Mouse (Mus musculus) heart, embryonic 16.5 days (tissue): Measurements from ENCODE around the gene Zranb1. TPM values are rescaled to one million over a fixed set of nuclear protein-coding genes. Genes with fewer than 3 reads are reported as not detected.

Experiments
- ATAC-seq: fragments of 200-750 bp; cut with Nextera tagmentation; replicated peaks from 2 replicates; pipeline ENCODE4 v1.8.0; 2017; ENCODE audit warnings: moderate number of reproducible peaks; ENCODE audit not compliant: insufficient read depth, low FRiP score; ENCODE audit errors: extremely low read depth
- H3K27ac ChIP-seq: fragments of 300-500 bp; sonication (generic); 2 replicates; pipeline ENCODE4 v1.5.1; 2014; ENCODE audit warnings: mild to moderate bottlenecking, low read length, control low read depth, moderate library complexity
- H3K27me3 ChIP-seq: fragments of 300-500 bp; sonication (generic); 2 replicates; pipeline ENCODE4 v1.6.1; 2014; ENCODE audit warnings: low read length, mixed read lengths; ENCODE audit not compliant: control insufficient read depth, insufficient read depth
- H3K36me3 ChIP-seq: fragments of 300-500 bp; sonication (generic); 2 replicates; pipeline ENCODE4 v1.6.1; 2014; ENCODE audit not compliant: control insufficient read depth, insufficient read depth
- H3K4me1 ChIP-seq: fragments of 300-500 bp; sonication (generic); 2 replicates; pipeline ENCODE4 v1.6.1; 2014; ENCODE audit warnings: low read length, mixed read lengths; ENCODE audit not compliant: control insufficient read depth, insufficient read depth
- H3K4me2 ChIP-seq: fragments of 300-500 bp; sonication (generic); 2 replicates; pipeline ENCODE4 v1.6.1; 2014; ENCODE audit warnings: low read depth, mild to moderate bottlenecking, control low read depth, low read length
- H3K4me3 ChIP-seq: fragments of 300-500 bp; sonication (generic); 2 replicates; pipeline ENCODE4 v1.5.1; 2014; ENCODE audit warnings: mild to moderate bottlenecking, control low read depth, low read length
- H3K9ac ChIP-seq: fragments of 300-500 bp; sonication (generic); 2 replicates; pipeline ENCODE4 v1.6.1; 2014; ENCODE audit warnings: low read length, control low read depth
- H3K9me3 ChIP-seq: fragments of 300-500 bp; sonication (generic); replicated peaks from 2 replicates; pipeline ENCODE4 v1.6.1; 2016; ENCODE audit warnings: low read length; ENCODE audit not compliant: control insufficient read depth
- WGBS: fragments of 180-500 bp; shearing (Covaris S2); extraction: QIAGEN DNeasy Blood & Tissue Kit; methylation state at CpG from one replicate; pipeline ENCODE4 v1.1.7; 2014; 5-methylcytosine and 5-hydroxymethylcytosine counted together
- polyA plus RNA-seq: library from polyadenylated mRNA; unstranded; fragments of >200 nt; fragmentation: Nextera tagmentation; extraction: Ambion mirVana; gene quantifications from 2 replicates; pipeline ENCODE4 v1.2.1, GENCODE M21; 2015

Gene Zranb1
- polyA plus RNA-seq, 1 experiment from 2014 or later, result 7.0 TPM

- Histone ChIP-seq H3K9me3 (no peaks in the 10 kb centered on the region), H3K27ac (no peak overlapping the region), H3K4me2 (no peak overlapping the region), H3K4me3 (no peak overlapping the region), H3K27me3 (no peaks in the 10 kb centered on the region), H3K9ac (no peak overlapping the region), H3K36me3 (peaks cover 22% of the 10 kb centered on the region), H3K4me1 (peaks cover 21% of the 10 kb centered on the region)
- WGBS, result 90% methylated on average over 3 of the region's 3 CpGs
- no peak for ATAC-seq
Observed at GRCm38 (mm10) chr7:133001388-133001787, 70.4 kb downstream of the Zranb1 start.

DNA sequence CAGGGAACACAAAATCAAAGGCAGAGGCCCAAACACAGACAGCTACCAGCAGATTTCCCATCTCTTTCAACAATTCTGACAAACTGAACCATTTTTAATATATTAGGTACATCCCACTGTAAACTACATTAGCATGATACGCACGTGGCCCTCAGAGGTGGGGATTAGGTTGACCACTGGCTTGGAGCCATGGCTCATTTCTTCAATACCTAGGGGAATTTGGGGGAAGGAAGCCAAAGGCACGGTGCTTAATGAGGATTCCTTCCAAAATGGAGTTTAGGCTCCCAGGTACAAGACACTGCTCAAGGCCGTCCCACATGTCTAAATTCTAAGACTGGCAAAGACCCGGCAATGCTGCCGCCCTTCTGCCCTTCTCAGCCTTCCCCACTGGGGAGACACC, 71.3 kb downstream of the Zranb1 start:
- no peaks in the 10 kb centered on the region for H3K9me3 ChIP-seq
- no peak overlapping the region for H3K9ac ChIP-seq
- H3K27ac ChIP-seq, result no peak overlapping the region
- no peak for ATAC-seq
- H3K27me3 ChIP-seq, result no peaks in the 10 kb centered on the region
- H3K4me2 ChIP-seq, result no peak overlapping the region
- H3K36me3 ChIP-seq, result peaks cover 19% of the 10 kb centered on the region
- 88% methylated on average over 6 of the region's 6 CpGs for WGBS
- peaks cover 22% of the 10 kb centered on the region for H3K4me1 ChIP-seq
- no peak overlapping the region for H3K4me3 ChIP-seq

DNA sequence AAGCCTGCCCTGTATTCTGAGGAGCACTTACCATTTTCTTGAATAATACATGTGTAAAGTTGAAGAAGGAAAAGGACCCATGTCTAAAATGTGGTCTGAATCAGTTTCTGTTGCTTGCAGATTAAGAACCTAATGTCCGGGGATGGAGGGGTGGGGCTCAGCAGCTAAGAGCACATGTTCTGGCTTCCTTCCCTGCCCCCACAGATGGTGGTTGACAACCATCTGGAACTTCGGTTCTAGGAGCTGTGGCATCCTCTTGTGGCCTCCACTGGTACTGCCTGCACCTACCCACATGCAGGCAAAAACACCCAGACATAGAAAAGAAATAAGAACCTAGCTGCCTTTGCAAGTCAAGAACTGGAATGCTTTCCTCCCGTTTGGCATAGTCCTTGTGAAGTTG, 72.5 kb downstream of the Zranb1 start:
- ATAC-seq, result no peak
- Histone ChIP-seq H3K36me3 (peaks cover 9% of the 10 kb centered on the region), H3K9me3 (no peaks in the 10 kb centered on the region), H3K4me1 (peaks cover 32% of the 10 kb centered on the region), H3K4me3 (no peak overlapping the region), H3K4me2 (no peak overlapping the region), H3K27ac (no peak overlapping the region), H3K9ac (no peak overlapping the region), H3K27me3 (no peaks in the 10 kb centered on the region)
- 9% methylated on average over 3 of the region's 3 CpGs for WGBS

GRCm38 (mm10) chr7:133005772-133006171, 74.8 kb downstream of the Zranb1 start:
- H3K4me3 ChIP-seq, result no peak overlapping the region
- peaks cover 45% of the 10 kb centered on the region for H3K4me1 ChIP-seq
- no peak overlapping the region for H3K9ac ChIP-seq
- no peak overlapping the region for H3K27ac ChIP-seq
- 75% methylated on average over 7 of the region's 7 CpGs for WGBS
- no peak for ATAC-seq
- H3K36me3 ChIP-seq, result 0 out of 2 replicates have a peak, but pooled peaks cover 2% of the 10 kb centered on the region
- no peak overlapping the region for H3K4me2 ChIP-seq
- H3K27me3 ChIP-seq, result no peaks in the 10 kb centered on the region
- H3K9me3 ChIP-seq, result no peaks in the 10 kb centered on the region

DNA sequence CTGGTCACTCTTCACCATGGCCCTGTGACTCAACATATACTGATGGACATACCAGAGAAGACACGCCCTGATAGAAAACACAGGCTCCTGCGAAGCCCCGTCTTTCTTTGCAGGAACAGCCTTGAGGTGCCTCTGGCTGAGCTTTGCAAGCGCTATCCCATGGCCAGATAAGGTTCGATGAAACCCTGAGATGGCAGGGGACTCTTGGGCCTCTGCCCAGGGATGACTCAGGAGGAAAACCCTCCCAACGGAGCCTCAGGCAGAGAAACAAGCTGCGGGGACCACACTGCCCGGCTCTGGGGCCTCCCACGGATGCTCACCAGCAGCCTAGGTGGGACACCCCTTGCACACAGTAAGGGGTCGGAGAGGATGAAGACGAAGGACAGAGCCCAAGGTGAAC, 76.4 kb downstream of the Zranb1 start:
- Histone ChIP-seq H3K9ac (no peak overlapping the region), H3K4me2 (no peak overlapping the region), H3K4me3 (no peak overlapping the region), H3K27me3 (no peaks in the 10 kb centered on the region), H3K36me3 (0 out of 2 replicates have a peak, but pooled peaks cover 2% of the 10 kb centered on the region), H3K4me1 (peaks cover 61% of the 10 kb centered on the region), H3K9me3 (no peaks in the 10 kb centered on the region), H3K27ac (no peak overlapping the region)
- no peak for ATAC-seq
- 37% methylated on average over 11 of the region's 11 CpGs for WGBS

GRCm38 (mm10) chr7:133008663-133009062, 77.7 kb downstream of the Zranb1 start:
- H3K4me1 ChIP-seq, result peaks cover 67% of the 10 kb centered on the region
- H3K4me3 ChIP-seq, result no peak overlapping the region
- no peak overlapping the region for H3K27ac ChIP-seq
- no peak for ATAC-seq
- 83% methylated on average over 4 of the region's 4 CpGs for WGBS
- H3K27me3 ChIP-seq, result no peaks in the 10 kb centered on the region
- no peak overlapping the region for H3K9ac ChIP-seq
- no peaks in the 10 kb centered on the region for H3K36me3 ChIP-seq
- H3K9me3 ChIP-seq, result no peaks in the 10 kb centered on the region
- H3K4me2 ChIP-seq, result no peak overlapping the region

DNA sequence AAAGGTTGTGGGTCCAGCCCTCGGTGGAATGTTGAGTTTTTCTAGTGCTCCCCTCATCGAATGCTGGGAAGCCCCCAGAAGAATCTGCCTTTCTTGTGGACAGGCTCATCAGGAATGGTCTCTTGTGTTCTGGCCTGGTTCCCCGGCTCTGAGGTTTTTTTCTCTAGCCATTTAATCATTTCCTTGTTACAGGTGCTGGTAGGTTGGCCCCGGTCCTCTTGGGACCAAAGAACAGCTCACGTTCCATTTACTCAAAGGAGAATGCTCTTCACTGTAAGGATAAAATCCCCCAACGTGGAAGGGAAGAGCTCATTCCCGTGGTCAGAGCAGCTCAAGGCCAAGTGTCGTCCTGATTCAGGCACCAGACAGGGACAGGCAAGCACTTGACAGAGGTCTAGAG, 78.7 kb downstream of the Zranb1 start:
- Histone ChIP-seq H3K4me1 (peaks cover 69% of the 10 kb centered on the region), H3K4me2 (no peak overlapping the region), H3K27me3 (no peaks in the 10 kb centered on the region), H3K9ac (no peak overlapping the region), H3K36me3 (no peaks in the 10 kb centered on the region), H3K4me3 (no peak overlapping the region), H3K9me3 (no peaks in the 10 kb centered on the region), H3K27ac (no peak overlapping the region)
- WGBS, result 78% methylated on average over 8 of the region's 8 CpGs
- ATAC-seq, result no peak

GRCm38 (mm10) chr7:133010477-133010876, 79.5 kb downstream of the Zranb1 start:
- no peak for ATAC-seq
- Histone ChIP-seq H3K9ac (no peak overlapping the region), H3K4me1 (peaks cover 77% of the 10 kb centered on the region), H3K27me3 (no peaks in the 10 kb centered on the region), H3K4me2 (peak overlapping the region; percentile 44), H3K27ac (peak overlapping the region; percentile 88), H3K9me3 (no peaks in the 10 kb centered on the region), H3K36me3 (no peaks in the 10 kb centered on the region), H3K4me3 (no peak overlapping the region)
- WGBS, result 86% methylated on average over 3 of the region's 3 CpGs

GRCm38 (mm10) chr7:133011191-133011590, 80.2 kb downstream of the Zranb1 start:
- Histone ChIP-seq H3K9me3 (no peaks in the 10 kb centered on the region), H3K27ac (peak overlapping the region; percentile 88), H3K4me2 (peak overlapping the region; percentile 44), H3K27me3 (no peaks in the 10 kb centered on the region), H3K36me3 (no peaks in the 10 kb centered on the region), H3K9ac (0 out of 2 replicates have a peak overlapping the region, but pooled peaks have one; percentile 42), H3K4me1 (peaks cover 79% of the 10 kb centered on the region), H3K4me3 (no peak overlapping the region)
- 28% methylated on average over 5 of the region's 5 CpGs for WGBS
- peak; percentile 76 for ATAC-seq
